Mouse (Mus musculus) urinary bladder, postnatal 14 days (tissue): ENCODE results near the gene Fosl2.

ENCODE experiments used
- DNase-seq: peaks from one replicate; pipeline ENCODE4 v3.0.0; 2021; ENCODE audit warnings: low spot score

Gene Fosl2

DNA sequence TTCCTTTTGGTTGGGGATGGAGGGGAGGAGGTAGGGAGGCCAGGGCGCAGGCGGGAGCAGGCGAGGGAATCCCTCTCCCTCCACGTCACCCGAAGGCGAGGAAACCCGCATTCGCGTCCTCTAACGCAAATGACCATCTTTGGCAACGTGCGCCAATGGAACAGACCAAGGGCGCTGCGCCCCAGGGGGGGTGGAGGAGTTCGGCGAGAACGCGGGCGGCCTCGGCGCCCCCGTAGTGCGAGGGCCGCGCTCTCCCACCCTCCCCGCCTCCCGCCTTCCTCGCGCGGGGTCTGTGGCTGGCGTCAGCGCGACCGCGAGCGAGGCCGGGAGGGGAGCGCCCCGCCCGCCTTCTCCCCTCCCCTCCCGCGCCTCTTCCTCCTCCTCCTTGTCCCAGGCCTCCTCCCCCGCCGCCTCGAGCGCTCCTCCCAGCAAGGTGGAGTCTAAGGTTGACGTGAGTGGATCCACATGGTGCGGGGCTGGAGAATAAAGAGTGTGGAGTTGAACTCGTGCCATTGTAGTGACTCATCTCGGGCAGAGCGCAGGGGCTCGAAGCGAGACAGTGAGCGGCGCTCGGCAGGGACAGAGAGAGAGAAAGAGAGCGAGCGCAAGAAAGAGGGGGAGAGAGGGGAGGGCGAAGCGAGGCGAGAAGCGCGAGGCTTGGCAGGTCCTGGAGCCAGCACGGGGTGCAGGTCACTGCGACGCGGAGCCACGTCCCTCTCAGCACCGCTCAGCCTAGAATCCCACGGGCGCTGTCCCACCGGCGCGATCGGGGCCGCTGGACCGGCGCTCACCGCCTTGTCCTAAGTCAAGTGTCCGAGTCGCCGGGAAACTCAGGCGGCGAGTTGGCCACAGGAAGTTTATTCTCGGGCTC lies at the start of gene Fosl2:
Gene Fosl2, plus strand, starts transcription at position 466 of the 871 bp plus-strand sequence.
- peak; percentile 98 for DNase-seq

DNA sequence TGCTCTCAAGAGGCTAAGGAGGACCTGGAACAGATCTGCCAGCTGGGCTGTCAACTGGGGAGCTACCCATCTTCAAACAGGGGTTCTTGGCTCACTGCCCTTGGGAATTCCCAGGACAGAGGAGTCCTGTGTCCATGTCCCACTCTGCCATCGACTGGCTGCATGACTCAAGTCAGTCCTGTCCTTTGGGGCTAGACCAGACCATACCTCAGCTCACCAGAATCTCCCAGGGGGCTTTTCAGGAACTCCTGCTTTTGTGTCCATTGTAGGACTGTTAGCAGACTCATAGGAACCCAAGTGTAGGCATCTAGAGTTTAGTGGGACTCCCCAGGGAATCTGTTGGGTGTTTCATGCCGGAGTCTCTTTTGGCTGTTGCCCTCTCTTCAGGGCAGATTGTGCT lies 49.6 kb upstream of the Fosl2 start:
- no peak for DNase-seq

DNA sequence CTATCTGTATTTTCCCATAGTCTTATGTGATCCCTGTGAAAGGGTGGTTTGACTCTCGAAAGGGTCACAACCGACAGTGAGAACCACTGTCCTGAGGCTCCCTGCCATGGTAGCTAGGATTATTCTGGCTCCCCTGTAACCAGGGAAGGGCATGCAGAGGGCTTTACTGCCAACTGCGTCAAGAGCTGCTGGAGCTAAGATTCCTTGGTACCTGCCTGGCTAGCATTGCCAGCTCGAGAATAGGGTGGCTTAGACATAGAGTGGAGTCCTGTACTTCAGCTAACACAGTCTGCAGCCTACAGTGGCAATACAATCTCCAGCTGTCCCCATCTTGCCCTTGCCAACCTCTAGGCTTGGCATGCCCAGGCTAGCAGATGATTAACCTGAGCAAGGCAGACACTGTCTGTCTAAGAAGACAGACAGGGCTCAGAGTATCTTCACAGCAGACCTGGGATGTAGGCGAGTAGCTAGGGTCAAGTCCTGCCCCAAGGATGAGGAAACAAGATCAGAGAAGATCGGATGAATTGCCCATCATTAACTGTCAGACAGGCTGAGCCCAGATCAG lies 49.0 kb upstream of the Fosl2 start:
- DNase-seq = no peak

DNA sequence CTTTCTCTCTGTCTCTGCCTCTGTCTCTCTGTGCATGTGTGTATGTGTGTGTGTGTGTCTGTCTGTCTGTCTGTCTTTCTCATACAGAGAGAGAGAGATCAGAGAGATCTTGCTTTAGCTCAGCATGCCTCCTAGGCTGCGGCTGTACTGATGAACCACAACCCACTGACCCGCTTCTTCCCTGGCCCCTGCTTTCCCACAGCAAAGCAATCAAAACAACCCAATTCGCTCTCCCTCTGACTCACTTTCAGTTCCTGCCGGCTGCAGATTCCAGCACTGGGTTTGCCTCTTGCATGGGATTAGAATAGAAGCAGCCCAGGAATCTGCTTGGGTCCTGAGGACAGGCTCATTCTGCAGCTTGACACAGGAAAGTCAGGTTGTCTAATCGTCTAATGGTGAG lies 46.1 kb upstream of the Fosl2 start:
- DNase-seq = peak; percentile 56

DNA sequence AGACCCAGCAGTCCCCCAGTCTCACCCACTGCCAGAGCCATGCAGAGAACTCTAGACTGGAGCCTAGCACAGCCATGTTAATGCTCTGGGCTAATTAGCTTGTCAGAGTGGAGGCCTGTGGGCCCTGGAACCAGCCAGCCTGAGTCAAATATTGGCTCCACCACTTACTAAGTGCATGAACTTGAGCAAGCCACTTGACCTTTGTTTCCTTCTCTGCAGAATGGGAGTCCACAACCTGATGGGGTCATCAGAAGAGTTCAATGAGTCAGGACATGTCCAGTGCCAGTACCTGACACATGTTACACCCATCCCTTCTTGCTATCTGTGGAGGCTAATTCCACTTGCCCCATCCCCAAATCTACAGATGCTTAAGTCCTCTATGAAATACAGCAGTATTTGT lies 43.3 kb upstream of the Fosl2 start:
- DNase-seq = no peak

DNA sequence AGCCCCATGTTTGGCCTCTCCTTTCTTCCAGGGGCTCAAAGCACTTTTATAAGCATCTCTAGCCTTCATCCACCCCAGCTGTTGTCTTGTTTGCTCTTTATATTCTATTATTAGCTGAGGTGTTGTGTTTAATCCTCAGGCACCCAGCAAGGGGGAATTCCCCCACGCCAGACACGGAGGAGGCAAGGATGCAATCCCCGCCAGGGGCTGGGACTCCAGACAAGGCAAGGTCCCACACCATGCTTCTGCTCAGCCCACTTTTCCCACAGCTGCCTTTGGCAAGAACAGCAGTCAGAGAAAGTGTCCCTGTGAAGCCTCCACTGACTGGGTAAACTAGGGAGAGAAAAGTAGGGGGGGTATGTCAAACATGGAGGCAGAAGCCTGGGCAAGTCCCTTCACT lies 36.9 kb upstream of the Fosl2 start:
- no peak for DNase-seq

DNA sequence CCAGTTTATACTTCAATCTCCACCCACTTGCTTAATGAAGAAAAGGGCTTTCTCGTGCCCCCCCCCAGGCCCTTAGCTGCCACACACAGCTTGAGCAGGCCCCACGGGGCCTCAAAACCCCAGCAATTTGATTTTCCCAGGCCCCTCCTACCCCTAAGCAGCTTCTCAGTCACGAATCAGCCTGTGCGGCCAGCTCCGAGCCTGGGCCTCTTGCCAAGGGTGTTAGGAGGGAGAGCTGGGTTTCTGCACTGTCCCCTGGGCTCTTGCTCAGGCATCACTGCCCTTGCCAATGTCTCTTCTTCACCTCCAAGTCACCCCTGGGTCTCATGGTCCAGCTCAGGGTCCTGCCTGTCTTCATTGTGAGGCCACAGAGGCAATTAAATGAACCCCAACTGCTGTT lies 33.1 kb upstream of the Fosl2 start:
- peak; percentile 72 for DNase-seq

DNA sequence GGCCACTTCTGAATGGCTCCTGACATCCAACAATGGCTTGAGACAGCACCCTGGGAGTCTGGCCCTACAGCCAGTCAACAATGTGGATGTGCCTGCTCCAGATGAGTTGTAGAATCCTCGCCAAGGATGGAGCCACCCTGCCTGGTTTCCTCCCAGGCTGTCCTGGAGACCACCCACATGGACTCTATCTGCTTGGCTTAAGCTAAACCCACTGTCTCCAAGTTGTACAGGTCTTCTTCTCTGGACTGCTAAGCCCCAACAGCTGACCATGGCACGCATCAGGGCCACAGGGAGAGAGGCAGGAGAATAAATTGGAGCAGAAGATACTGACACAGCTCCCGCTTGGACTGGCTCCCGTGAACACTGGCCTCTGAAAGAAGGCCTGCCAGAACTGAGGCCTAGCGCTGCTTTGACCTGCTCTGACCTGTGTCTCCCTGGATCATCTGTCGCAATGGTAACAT lies 32.6 kb upstream of the Fosl2 start:
- peak; percentile 43 for DNase-seq

DNA sequence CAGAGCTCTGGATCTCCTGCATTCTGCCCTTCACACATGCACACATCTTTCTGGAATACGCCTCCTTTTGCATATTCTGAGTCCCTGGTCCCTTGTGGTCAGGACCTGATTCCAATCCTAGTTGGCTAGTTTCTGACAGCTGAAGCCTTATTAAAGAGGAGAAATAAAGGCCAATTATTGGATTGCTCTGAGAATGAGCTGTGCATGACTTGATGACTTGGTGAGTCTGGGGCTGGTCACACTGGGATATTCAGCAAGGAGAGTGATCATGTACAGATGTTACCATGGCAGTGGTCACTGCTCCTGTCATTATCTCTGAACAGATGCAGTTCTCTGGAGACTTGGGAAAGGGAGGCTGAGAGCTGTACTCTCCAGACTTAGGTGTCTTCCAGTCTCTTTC lies 32.1 kb upstream of the Fosl2 start:
- DNase-seq = no peak

DNA sequence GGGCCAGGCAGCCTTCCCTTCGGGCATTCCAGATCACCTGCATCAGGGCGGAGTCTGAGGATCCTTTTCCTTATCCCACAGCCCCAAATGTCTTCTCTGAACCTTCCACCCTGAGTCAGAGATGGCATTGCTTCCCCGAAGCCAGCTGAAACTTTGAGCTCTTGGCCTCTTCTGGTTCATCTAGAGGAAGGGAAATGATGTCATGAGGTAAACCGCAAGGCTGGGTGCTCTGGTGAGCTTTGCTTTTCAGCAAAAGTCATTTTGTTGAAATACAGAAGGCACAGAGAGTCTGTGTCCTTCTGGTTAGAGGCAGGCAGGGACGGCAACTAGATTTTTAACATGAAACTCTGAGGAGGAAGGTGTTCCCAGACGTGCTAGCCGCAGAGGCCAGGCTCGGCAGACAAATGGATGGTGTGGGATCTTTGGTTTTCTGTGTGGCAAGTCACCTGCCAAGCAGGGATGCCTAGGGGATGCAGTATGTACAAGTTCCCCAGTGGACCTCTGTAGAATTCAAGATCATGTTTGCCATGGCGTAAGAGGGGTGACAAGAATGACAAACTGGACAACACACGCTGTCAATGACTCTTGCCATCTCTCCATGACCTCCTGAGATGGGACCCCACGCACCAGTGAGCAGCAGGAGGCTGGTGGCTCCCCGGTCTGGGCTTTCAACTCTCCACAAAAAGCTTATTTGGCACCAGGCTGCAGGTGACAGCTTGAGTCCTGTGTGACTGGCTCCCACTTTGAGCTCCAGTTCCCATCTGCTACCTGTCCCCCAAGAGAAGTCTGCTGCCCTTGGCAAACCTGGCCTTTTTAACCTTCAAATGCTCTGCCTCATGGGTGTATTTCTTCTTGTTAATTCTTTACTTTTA lies 31.2 kb upstream of the Fosl2 start:
- DNase-seq = no peak

DNA sequence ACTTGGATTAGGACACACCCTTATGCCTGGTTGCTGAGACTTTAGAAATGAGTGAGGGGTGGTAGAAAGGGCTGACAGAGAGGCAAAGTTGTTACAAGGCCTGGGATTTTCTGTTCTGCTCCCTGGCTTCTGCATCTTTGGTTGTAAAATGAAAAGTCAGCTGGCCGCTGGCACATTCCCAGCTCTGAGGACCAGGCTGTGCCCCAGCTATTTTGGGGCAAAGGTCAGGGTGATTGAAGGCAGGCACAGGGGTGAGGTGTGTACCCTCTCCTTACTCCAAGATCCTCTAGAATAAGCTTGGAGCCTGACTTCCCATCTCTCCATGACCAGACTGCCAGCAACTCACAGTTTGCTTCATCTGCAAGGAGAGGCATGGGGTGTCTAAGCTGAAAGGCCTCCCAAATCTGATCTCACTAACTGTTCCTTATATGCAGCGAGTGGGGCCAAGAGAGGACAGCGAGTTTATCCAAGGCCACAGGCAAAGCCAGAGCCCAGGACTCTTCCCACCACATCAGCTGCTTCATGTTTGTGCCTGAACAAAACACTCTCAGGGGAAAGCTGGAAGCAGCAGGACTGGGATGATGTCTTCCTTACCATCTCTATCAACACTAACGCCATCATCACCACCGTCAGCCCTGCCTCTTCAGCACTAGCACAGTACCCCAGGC lies 29.0 kb upstream of the Fosl2 start:
- peak; percentile 31 for DNase-seq

DNA sequence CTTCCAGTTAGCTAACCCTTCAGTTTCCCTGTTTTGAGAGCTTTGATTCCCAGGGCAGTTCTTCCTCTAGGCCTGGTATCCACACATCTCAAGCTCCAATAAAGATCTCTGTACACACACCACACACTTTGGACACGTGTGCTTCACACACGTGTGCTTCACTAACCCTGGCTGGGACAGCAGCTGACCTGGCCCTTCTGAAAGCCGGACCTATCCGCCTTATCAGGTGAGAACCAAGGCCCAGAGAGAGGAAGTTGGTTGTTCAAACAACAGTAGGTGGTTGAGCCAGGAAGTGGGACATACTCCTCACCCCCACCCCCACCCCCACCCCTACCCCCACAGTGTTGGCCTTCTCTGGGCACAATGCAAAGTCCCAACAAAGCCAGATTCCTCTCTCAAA lies 24.9 kb upstream of the Fosl2 start:
- no peak for DNase-seq

DNA sequence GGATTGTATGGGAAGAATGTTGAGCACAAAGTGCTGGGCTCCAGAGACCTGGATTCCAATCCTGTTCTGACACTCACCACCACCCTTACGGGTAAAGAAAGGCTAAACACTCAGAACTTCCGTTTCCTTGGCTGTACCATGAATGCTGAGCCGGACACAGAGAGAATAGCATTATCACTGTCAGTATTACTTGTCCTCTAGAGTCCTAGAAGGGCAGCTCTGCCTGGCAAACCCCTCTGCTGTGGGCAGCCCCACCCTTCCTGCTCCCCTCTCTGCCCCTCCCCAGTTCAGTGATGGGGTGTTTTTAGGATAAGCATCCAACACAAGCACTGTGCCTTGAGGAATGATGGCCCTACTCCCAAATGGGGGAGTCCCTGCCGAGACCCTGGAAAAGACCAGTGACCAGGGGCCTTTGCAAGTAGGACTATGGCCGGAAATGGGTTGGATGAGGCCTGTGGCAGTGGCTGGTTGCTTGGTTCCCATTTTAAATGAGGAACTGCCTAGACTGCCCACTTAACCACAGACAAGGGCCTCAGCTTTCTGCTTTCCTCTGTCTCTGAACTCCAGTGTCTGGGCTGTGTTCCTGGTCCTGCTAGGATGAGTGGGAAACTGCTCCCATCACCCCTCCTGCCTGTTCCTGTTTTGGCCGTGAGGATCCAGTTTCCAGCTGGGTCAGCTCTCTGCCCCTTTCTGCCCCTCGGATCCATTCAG lies 23.2 kb upstream of the Fosl2 start:
- no peak for DNase-seq

DNA sequence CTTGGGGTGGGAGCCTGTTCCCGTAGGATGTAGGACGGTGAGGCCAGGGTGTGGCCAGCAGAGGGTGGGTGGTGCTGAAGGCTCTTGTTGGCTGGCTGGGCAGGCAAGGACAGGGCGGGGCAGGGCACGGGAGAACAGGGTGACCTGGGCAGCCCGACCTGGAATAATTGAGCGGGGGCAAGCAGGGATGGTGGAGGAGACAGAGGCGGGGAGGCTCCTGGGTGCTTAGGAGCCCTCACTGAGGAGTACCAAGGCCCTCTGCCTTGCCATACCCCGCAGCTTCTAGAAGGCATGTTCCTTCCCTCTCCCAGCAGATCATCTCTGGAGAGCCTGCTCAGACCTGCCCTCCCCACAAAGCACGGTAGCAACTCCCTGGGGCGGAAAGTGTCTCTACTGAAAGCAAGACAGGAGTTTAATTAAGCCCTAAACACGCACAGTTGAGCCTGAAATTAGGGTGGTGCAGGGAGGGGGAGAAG lies 14.7 kb upstream of the Fosl2 start:
- DNase-seq = peak; percentile 67

DNA sequence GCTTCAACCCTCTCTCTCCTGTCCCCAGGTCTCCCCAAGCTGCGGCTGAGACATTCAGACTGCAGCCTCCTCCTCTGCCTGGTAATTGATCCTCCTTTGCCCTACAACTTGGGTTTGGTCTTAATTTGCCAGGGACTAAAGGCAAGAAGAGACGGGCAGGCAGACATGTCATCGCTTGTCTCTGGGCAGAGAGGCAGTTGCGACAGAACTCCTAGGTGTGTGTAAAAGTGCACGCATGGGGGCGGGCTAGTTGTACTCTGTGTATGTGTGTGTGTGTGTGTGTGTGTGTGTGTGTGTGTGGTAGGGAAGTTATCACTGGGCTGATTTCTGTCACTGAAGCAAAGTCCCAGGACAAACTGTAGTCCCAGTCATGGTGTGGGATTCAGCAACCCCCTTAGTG lies 13.7 kb upstream of the Fosl2 start:
- peak; percentile 90 for DNase-seq

DNA sequence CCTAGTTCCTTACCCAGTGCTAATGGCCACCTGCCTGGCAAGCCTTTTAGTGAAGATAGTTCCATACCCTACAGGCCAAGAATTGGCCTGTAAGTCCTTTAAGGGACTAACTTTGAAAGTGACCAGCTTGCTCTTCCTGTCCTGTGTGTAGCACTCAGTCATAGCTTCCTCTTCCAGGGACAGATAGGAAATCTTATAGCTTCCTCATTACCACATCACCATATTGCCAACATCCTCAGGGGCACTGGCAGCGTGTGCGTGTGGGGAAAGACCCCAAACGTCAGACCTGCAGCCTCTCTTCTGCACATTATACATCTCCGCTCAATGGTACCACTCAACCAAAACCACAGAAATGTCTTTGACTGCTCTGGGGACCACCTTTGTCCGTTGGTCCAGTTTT lies 13.2 kb upstream of the Fosl2 start:
- DNase-seq = no peak

DNA sequence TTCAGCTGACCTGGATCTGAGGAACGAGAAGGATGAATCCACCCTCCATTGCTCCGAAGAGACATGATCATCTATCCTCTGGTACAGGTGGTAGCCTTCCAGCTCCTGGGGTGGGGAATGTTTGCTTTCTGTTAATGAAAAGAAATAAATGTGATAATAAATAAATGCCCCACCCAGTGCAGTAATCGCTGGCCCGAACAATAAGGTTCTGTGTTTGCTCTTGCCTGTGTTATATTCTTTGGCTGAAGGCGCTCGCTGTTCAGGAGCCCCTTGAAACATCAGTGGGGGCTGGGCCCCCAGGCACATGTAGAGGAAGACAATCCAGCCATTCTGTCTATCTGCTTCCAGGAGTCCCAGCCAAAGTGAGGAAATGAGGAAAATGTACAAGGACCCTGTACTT lies 10.6 kb upstream of the Fosl2 start:
- no peak for DNase-seq

DNA sequence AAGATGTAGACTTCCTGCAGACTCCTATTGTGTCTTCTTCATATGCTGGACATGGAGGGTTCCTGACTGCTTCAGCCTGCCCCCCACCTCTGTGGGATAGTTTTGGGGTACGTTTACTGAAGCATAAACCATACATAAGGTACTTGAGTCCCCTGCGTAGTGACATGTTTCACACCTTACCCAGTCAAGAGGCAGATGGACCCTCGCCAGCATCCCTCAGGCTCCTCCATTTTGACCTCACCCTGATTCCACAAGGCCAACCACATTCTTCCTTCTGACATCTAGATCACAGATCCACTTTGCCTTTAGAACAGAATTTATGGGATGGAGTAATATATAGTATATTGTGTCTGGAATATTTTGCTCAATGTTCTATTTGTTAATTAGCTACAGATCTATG lies 8.4 kb upstream of the Fosl2 start:
- DNase-seq = no peak

DNA sequence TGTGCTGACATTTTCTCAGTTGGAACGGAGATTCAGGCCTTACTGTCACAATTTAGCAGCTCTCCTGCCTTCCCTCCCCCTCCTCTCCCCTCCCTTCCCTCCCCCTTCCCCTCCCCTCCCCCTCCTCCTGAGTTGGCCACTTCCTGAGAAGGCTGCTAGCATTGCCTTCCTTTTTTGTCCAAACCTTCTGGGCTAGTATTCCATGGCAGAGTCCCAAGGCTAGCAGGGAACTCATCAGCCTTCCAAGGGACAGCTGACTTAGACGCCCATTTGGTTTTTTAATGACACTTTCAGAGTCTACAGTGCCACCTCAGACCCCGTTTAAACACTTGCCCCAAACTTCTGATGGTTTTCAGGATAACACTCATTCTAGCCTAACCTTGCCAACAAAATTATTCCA lies 7.7 kb upstream of the Fosl2 start:
- no peak for DNase-seq

DNA sequence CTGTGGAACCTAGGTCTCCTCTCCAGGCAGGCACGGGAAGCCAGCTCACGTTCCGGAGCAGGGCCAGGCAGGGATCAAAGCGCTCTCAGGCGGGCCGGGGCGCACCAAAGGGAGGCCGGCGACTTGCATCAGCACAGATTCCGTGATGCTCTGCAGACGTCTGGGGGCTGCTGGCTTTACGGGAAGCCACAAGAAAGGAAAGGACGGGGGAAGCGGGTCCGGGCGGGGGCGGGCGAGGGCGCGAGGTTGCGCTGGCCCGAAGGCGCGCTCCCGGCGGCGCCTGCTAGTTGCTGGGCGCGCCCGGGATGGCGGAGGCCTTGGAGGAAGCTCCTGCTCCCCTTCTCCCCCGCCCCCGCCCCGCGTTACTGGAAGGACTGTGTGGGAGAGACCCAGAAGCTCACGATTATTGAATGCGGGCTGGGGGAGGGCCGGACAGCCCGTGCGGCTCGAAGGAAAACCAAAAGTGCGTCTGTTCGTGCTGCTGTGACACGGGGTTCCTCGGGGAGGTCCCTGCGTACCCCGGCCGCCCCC lies 2.6 kb upstream of the Fosl2 start:
- DNase-seq = peak; percentile 70

DNA sequence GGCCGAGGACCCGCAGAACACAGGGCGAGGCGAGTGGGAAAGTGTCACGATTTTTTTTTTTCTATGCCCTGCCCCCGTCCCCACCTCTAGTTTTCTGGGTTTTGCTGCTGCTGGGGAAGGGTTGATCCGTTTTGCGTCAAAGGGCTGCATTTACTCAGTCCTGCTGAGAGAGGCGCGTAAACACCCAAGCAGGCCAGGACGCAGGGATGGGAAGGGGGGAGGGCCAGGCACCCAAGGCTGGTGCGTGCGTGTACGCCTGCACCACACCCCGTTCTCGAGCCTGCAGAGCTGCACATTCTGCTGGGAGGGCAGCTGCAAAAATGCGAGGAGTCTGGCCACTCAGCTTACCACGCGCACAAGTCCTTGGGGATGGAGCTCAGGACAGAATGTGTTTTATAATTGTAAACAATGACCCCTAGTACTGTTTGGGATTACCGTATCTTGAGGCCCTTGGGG lies 2.0 kb upstream of the Fosl2 start:
- DNase-seq = peak; percentile 91
